Mouse (Mus musculus) lung, postnatal 25 days (tissue): ENCODE results near the gene Usp17lb.
"Not testable (repeated sequence)": the region's sequence is repeated elsewhere in the genome, so short reads cannot be mapped to it uniquely, and the experiment has no call there.

Experiments used
- DNase-seq: peaks from one replicate; pipeline ENCODE4 v3.0.0; 2022; ENCODE audit warnings: low spot score

Gene Usp17lb

DNA sequence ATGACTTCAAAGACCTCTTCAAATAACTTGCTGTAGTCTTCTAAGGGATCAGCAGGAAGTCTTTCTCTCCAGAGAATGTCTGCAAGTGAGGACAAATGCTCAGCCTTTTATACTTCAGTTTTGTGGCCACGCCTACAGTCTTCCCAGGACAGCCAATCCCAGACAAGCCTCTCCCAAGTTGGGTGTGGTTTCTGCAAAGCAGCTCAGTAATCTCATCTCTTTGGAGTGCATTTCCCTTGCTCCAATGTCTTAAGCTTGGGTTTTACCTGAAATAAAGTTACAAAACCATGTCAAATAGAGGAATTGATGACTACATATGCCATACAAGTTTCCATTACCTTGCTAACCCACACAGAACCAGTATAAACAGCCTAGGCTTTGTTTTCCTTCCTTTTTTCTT is at the start of gene Usp17lb:
Gene Usp17lb (minus strand): TSS at position 101 of the 400 bp plus-strand sequence.
- DNase-seq: no peak

DNA sequence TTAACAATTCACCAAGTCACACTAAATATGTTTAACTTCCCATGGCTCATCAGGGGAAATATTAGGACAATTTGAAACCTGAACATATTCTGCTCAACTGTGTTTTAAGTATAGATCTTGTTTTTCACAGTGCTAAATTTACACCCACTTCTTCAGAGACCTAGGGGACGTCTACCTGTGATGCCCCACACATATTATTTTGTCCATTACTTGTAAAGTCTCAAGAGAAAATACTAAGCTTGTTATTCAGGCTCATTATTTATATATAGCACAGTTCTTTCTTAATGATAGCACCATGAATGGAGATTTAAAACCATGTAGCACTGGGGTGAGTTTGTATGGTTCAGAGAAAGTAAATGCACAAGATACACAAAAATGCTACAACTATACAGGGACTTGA is 35.3 kb upstream of the Usp17lb start, which contains the start of gene Olfr665:
Gene Olfr665 (plus strand): TSS at position 301 of the 400 bp plus-strand sequence.
- no peak for DNase-seq

DNA sequence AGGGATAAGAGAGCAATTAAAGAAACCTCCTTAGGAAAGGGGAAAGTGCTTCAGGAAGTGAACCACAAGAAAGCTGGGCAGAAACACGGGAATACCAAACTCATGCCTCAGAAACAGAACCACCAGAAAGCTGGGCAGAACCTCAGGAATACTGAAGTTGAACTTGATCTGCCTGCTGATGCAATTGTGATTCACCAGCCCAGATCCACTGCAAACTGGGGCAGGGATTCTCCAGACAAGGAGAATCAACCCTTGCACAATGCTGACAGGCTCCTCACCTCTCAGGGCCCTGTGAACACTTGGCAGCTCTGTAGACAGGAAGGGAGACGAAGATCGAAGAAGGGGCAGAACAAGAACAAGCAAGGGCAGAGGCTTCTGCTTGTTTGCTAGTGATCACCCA is 19.0 kb upstream of the Usp17lb start:
- no peak for DNase-seq

DNA sequence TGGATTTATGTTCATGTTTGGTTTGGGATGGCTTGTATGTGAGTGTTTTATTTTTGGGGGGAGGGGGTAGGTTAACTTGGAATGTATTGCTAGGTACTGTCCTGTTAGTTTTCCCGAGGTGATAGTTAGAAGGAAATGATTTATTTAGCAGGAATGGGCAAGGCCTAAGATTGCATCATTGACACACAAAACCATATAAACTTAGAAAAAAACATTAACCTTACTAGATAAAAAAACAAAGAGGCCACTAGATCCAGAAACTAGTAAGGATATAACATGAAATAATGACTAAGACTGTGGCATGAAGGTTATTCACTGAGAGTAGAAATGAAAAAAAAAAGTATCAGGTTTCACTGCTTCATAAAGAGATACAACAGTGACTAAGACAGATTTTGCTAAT is 15.3 kb upstream of the Usp17lb start:
- DNase-seq: no peak

DNA sequence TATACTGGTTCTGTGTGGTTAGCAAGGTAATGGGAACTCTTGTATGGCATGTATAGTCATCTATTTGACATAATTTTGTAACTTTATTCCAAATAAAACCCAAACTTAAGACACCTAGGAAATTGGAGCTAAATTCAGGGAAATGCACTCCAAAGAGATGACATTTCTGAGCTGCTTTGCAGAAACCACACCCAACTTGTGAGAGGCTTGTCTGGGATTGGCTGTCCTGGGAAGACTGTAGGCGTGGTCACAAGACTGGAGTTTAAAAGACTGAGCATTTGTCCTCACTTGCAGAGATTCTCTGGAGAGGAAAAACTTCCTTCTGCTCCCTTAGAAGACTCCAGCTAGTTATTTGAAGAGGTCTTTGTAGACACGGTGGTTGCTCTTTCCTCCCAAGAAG is 14.3 kb upstream of the Usp17lb start, which contains the start of gene Usp17la:
Gene Usp17la (plus strand): TSS at position 301 of the 400 bp plus-strand sequence.
- DNase-seq: not testable (repeated sequence)

DNA sequence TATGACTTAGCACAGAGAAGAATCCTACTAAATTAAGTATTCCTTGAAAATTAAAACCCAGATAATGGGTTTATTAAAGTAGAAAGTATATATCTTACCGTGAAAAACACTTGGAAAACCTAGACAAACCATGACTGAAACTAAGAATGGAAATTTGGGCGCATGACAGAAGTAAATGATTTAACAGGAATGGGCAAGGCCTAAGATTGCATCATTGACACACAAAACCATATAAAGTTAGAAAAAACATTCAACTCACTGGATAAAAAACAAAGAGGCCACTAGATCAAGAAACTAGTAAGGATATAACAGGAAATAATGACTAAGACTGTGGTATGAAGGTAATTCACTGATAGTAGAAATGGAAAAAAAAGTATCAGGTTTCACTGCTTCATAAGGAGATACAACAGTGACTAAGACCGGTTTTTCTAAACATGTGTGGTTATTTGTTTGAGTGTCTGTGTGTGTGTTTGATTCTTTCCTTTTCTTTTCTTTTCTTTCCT is 12.9 kb upstream of the Usp17lb start:
- DNase-seq: no peak

DNA sequence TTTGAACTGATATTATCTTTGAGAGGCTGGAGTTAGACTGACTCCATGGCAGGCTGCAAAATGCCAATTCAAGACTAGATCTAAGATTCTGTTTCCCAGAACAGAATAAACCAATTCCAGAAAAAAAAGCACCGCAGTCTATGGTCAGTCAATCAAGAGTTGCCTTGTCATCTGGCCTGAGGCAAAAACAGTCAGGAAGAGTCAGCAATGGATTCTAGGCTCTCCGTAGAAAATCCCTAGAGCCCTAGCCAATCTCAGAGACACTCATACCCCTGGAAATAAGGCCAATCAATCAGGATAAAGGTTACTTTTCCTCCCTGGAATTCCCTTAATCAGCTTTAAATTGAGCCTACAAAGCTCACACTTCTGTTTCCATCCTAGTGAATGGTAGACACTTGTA is 9.1 kb upstream of the Usp17lb start:
- DNase-seq: not testable (repeated sequence)

DNA sequence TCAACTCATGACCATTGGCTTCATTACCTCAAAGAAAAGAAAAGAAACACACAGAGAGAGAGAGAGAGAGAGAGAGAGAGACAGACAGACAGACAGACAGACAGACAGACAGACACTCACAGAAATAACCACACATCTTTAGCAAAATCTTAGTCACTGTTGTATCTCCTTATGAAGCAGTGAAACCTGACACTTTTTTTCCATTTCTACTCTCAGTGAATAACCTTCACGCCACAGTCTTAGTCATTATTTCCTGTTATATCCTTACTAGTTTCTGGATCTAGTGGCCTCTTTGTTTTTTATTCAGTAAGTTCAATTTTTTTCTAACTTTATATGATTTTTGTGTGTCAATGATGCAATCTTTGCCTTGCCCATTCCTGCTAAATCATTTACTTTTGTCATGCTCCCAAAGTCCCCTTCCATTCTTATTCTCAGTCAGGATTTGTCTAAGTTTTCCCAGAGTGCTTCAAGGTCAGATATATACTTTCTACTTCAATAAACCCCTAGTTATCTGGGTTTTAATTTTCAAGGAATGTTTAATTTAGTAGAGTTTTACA is 1.4 kb upstream of the Usp17lb start:
- no peak for DNase-seq

DNA sequence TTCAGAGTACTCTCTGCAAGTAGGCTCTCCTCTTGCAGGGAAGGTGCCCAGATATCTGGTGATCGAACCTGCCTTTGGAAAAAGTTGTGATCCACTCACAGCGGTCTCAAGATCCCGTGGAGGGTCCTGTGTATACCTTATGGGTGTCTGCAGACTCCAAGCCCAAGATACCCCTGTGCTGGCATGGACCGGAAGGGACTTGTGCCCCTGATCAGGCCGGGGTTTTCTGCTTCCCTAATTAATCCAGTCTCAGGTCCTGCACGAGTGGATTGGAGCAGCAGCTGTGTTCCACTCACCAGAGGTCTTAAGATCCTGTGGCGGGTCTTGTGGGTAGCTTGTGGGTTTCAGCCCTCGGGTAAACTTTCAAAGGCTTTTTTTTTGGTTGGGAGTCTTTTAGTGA is 32.1 kb downstream of the Usp17lb start:
- not testable (repeated sequence) for DNase-seq

DNA sequence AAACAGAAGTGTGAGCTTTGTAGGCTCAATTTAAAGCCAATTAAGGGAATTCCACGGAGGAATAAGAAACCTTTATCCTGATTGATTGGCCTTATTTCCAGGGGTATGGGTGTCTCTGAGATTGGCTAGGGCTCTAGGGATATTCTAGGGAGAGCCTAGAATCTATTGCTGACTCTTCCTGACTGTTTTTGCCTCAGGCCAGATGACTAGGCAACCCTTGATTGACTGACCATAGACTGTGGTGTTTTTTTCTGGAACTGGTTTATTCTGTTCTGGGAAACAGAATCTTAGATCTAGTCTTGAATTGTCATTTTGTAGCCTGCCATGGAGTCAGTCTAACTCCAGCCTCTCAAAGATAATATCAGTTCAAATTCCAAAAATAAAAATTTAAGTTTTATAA is 51.6 kb downstream of the Usp17lb start:
- DNase-seq: no peak
